Mouse (Mus musculus) spleen, postnatal 10 days (tissue): ENCODE results near the gene Dock4.
A peak's percentile ranks its signal among the peaks of the same experiment; 100 is the strongest.

Source experiments
- DNase-seq, 2 experiments: peaks; one replicate each; pipeline ENCODE4 v3.0.0; 2021 to 2022; ENCODE audit warnings: low spot score in 2 of 2

Gene Dock4

DNA sequence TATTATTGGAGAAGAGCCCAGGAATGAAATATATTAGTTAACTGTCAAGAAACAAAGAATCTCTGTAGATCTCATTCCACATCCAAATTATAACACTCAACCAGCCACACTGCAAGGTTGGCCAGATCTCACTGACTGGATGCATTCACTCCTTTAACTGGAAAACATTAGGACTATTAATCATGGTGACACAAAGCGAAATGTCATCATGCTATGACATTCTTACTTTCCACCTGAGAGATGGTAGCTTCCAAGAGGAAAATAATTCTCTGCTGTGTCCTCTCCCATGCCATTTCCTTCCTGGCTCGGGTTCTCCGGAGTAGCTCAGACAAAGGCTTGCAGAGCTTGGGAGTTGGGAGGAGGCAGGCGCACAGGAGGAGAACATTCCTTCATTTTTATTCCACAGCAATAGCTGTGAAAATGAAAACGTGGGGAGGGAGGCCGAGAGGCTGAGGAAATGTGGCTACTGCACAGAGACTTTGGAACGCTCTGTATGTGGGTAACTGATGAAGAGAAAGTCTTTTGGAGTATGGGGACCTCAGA lies 17.0 kb downstream of the Dock4 start:
- no peak for DNase-seq

DNA sequence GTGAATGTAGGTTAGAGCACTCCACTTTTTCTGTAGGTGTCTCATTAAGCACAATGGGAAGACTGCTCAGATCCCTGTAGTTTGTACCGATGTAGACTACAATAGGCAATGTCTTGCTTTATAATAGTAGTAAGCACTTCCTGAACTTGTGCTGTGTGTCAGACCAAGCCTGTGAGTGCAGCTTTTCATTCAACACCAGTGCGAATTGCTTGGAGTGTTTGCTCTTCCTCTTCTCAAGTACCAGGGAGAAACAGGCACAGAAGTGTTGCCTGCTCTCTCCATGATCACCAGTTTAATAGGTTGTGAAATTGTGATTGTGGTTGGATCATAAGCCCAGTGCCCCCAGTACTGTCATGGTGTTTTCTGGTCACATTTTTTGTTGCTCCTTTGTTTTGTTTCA lies 18.1 kb downstream of the Dock4 start:
- no peak for DNase-seq

GRCm38 (mm10) chr12:40464282-40464681 lies 18.5 kb downstream of the Dock4 start:
- no peak for DNase-seq

GRCm38 (mm10) chr12:40468235-40468634 lies 22.5 kb downstream of the Dock4 start:
- no peak for DNase-seq

- DNase-seq = no peak
Observed at GRCm38 (mm10) chr12:40469009-40469408, 23.3 kb downstream of the Dock4 start.

DNA sequence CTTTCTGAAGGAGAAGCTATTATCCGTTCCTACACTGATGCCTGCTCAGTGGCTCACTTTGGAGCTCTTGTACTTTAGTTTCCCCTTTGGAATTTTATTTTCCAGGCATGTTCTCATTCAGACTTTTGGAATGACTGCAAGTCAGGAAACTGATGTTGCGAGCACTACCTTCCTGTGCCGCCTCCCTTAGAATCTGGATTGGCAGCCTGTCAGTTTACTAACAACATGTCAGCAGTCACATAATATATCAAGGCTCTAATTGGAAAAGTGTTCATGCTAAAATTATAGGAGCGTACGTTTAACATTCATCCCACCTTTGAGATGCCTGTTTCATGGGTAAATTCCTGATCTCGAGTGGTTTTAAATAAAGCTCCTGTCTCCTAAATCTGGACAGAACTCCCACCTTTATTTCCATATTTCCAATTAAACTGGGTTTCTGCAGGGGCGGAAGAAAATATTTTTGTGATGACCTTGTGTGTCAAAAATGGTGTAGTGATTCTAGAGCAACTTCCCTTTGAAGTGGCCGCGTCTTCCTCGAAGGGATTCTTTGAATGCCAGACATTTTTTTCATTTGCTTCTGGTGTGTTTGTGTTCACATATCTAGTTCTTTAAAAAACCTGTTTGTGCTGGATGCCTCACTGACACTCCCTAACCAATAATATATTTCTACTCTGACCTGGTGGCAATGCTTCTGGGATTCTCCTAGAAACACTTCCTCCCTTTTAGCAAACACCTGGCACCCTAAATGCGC lies 26.1 kb downstream of the Dock4 start:
- DNase-seq = no peak

GRCm38 (mm10) chr12:40473709-40474108 lies 28.0 kb downstream of the Dock4 start:
- DNase-seq = no peak

DNA sequence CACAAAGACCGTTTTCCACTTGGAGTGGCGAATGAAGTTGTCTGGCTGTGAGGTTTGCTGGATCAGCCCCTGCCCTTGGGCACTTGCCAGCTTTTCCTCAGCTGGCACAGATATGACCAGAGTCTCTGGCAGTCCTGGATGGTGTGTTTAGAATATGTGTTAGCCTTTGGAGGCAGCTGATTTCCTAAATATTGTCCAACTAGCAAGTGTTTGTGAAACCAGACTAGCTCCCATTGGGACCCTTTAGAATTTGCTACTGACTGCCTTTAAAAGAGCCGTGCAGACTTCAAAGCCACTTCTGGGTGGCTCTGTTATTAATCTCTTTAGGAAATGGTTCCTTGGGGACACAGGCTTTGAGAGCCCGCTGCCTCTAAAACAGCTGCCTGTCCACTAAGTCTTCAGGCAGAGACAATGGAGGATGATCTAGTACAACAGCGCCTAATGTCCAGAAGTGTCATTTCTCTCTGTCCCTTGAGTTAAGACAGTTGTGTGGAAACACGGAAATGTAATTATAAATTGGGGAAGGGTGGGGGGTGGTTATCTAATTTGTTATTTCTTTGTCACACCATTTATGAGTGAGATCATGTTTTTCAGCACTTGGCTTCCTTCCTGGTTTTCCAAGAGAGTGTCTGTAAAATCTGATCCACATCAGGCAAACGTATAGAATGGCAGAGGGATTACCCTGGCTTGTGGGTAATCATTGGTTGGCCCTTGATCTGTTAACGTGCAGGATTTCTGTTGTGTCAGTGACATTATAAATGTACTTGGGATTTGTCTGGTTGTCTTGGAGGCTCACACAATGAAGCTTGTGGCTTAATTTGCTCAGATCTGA lies 32.1 kb downstream of the Dock4 start:
- no peak for DNase-seq

DNA sequence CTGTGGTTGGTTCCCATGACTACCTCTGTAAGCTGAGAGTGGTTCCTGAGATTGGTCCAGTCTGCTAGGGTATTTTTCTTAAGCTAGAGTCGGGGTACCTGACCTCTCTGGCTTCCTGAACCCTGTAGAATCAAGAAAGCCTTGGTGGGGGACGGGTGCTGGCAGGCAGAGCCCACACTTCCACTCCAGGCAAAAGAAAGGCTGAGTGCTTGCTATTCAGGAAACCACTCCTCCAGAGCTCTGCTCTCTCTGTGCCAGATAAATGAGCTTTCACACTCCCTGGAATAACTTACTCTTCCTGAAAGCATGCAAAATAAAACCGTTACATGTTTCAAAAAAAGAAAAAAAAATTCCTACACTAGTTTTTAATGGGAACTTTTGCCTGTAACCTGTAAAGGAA lies 38.5 kb downstream of the Dock4 start:
- DNase-seq = no peak

DNA sequence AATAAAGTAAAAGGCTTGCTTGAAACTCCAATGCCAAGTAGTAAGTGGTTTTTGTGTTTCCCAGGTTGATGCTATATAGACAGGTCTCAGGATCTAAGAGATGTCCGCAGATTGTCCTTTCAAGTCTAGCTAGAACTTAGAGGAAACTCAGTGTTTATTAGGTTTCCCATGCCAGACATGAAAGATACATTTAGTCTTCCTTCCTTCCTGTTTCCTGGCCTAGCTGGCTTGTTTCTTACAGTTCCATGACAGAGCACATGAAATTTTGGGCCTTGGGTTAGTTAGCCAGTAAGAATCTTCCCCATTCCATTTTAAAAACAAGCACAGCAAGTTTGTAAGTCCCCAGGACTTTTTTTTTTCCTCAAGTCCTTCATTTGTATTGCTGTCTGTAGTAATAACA lies 39.5 kb downstream of the Dock4 start:
- DNase-seq = no peak

DNA sequence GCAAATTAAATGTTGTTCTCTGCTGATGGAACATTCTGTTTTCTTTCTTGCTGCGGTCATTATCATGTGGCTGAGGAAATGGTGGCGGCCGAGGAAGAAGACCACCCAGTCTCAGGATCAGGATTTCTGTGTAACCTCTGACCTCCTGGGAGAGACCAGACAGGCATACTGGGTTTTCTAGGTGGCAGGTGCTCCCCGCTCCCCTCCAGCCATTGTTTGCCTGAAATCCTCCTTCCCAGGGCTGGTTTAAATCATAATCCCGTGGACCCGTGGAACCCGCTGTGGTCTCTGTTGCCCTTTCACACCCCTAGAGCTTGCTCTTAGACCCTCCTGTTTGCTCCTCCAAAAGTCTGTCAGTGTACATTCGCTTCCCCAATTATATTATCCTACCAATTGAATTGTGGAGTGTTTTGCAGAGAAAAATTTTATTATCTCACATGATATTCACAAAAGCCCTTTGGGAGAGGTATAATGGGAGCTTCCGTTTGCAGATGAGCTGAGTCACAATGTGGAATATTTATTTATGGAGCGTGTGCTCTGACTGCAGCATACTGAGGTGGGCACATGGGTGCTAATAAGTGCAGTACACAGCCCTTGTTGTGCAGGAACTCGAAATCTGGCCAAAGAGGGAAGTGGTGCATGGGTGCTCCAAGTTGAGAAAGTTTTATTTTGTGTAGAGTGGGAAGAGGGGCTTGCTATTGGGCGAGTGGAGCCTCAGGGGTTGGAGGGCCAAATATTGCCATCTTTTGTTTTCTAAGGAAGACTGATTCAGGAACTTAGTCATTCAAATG lies 40.5 kb downstream of the Dock4 start:
- DNase-seq = no peak

DNA sequence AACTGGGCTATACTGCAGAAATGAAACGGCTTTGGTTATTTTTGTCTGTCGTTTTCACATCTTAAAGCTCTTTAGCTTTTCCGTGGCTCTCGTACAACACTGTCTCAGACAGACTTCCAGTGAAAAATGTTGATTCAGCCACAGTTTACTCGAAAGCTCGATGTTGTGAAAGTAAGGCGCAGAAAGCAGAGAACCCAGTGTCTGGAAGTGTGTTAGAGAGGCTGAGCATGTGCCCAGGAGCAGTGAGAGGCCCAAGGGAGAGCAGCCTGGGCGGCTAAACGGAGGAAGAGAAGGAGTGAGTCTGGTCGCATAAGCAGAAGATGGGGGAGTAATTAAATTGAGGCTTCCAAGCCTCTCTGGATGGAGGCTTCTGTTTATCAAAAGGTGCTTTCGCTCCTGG lies 50.6 kb downstream of the Dock4 start:
- DNase-seq = no peak

DNA sequence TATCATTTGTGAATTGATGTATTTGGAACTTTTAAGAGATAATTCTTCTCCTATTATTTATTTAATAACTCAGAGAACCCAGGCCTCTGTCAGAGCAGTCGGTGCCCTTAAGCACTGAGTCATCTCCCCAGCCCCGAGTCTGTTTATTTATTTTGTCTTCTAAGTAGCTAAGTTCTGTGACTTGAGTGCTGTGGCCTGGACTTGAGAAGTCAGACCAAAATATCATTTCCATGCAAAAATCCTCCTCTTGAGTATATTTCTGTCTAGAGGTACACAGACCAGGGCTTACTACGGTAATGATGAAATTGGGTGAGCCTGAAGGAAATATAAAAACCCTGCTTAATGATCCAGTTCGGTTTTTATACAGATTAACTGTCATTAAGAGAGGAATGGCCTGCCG lies 52.1 kb downstream of the Dock4 start:
- no peak for DNase-seq

- no peak for DNase-seq
Observed at GRCm38 (mm10) chr12:40498250-40498671, 52.5 kb downstream of the Dock4 start.

DNA sequence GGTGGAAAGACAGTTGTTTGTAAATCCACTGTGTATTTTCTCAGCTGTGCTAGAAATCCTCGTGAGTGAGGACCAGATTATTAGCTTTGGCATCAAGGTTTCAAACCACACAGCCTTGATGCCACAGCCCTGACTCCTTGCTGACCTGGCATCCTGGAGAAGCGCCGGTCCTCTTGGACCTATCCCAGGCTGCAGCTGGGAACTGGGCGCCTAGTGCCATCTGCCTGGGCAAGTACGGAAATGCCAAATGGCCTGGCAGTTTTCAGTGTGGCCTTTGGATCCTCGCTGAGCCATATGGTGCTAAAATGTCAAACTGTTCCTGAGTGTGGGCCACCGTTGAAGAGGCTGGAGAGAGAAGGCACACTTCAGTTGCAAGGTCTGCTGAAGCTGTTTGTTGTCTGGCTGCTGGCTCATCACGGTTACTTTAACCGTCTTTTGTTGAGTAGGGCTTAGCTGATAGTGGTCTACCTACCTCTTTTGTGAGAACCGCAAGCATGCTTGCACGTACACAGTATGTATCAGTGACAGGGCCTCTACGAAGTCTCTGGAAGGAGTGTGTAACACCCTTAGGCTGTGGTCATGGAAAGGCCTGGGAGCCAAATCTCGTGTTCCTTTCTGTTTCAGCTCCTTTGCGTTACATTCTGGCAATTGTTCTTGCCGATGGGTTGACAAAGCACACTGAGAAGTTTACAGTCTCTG lies 53.3 kb downstream of the Dock4 start:
- peak in 1 of 2 experiments; percentile 13 for DNase-seq

DNA sequence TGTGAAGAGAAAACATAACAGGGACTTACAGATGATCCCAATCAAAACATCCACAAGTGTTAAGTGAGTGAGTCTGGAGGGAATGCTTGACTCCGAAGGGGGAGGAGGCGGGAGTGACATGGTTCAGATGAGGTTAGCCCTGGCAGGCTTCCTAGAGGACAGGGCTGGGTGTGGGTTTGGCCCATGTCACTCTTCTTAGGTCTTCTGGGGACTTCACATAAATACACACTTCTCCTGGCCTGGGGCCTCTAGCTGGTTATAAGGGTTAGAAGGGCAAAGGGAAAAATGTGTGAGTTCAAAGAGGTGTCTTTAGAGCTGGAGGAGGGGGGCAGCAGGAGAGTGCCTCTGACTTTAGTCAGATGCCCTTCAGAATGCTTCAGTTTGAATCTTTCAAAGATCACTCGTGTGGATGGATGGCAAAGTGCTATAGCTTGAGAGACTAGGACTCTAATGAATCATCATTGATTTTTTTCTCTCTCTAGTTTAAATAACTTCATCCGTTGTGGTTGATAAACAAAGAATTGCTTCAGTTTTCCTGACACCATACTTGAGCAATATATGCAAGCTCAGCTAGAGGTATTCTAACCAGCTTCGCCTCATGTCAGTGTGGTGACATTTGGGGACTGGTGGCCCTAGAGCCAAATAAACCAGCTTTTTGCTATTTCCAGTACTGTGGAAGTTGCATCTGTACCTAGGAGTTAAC lies 54.0 kb downstream of the Dock4 start:
- no peak for DNase-seq

DNA sequence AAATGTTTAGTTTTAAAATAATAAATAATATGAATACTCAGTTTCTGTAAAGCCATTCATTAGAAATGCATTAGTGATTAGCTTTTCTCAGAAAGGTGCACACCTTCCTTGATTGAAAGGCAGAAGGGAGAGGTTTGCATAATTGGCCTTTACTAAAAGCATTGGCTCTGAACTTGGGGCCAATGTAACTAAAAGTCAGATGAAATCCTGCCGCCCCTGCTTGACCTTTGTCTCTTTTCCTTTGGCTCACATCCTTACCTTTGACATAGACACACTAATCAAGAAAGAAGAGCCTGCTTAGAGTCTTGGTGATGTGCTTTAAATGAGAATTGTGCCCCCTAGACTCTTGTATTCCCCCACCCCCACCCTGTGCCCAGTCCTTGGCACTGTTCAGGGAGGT lies 55.4 kb downstream of the Dock4 start:
- DNase-seq = no peak

- no peak for DNase-seq
Observed at GRCm38 (mm10) chr12:40503520-40503919, 57.8 kb downstream of the Dock4 start.

DNA sequence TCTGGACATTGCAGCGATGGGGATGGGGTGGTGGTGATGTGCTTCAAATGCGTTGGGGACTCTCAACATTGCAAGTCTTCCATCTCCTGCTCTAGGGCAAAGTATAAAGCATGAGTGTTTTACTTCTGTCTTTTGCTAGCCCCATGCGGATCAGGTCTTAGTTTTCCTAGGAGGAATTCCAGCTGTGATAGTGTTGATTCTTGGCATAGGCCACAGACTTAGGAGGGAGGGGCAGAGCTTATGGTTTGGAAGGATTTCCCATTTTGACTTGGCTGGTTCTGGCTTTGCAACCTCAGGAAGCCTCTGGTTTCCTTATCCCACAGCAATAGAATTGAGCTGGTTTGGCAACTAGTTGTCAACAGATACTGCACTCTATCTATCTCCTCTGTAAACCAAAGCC lies 58.9 kb downstream of the Dock4 start:
- DNase-seq = no peak

GRCm38 (mm10) chr12:40507823-40508390 lies 62.2 kb downstream of the Dock4 start:
- DNase-seq = no peak
